Mouse (Mus musculus) lung, adult 2 months (tissue): ENCODE measurements around the gene Shisa5.

ENCODE experiments used
- CTCF ChIP-seq: fragments of 200-500 bp; IDR thresholded peaks from 2 replicates; pipeline ENCODE4 v1.5.1; 2011; ENCODE audit warnings: mild to moderate bottlenecking, low read length, control low read depth; ENCODE audit not compliant: insufficient read depth
- POLR2A ChIP-seq: fragments of 200-500 bp; IDR thresholded peaks from 2 replicates; pipeline ENCODE4 v1.6.1; 2011; ENCODE audit warnings: low read depth, mild to moderate bottlenecking, control low read depth, low read length, borderline replicate concordance; ENCODE audit errors: extremely low read depth

- TF ChIP-seq POLR2A (no peak), CTCF (no peak)
Observed at GRCm38 (mm10) chr9:109107341-109107740, 69.0 kb downstream of the Shisa5 start.
